Mouse (Mus musculus): ENCODE results near the gene Flnb.

GRCm38 (mm10) chr14:7886008-7886407 is 68.3 kb downstream of the Flnb start:
- no peak for TF ChIP-seq TCF3 (IDR thresholded peaks at IDR 0.05; ENCODE audit: insufficient read length, low read depth)
- TF ChIP-seq POLR2A (IDR thresholded peaks at IDR 0.05; ENCODE audit: insufficient read length, low read depth), result no peak
- no peak for TF ChIP-seq TCF12 (IDR thresholded peaks at IDR 0.05; ENCODE audit: insufficient read depth, poor library complexity, severe bottlenecking)
- TF ChIP-seq MYOG (IDR thresholded peaks at IDR 0.05; ENCODE audit: control insufficient read depth in 1 of 3, insufficient read depth in 1 of 3, insufficient read length in 2 of 3, low read depth in 2 of 3), result no peak
- no peak for TF ChIP-seq USF1 (IDR thresholded peaks at IDR 0.05; ENCODE audit: low read depth)
